ENCODE assay signal across 9 mouse cellular contexts in the genomic region with DNA sequence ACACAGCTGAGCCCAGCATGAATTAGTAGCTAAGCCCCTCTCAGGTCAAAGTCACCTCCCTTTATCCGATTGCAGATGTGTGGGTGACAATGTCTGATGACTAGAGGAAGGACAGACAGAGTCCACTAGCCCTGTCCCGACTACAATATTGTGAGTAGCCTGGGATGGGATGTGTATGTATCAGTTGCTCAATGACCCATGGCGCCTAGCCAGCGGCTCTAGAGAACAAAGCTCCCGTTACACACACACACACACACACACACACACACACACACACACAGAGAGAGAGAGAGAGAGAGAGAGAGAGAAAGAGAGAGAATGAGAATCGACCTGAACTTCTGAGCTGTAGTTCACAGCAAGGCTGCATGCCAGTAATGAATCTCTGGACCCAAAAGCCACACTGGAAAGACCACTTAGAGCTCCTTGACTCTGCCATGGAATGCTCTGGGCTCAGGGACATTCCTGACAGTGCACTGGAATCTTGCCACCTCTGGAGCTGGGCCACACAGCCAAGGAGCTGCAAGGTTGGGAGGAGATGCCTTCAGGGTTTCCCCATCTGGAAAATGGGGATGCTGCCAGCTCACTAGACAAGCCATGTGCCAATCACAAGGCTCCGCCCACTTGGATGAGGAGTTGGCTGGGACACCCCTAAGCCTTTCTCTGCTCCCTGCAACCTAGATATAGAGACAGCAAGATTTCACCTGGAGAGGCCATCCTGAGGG. TPM values are rescaled to one million over a fixed set of nuclear protein-coding genes. Genes with fewer than 3 reads are reported as not detected.
DNase-seq lines count a peak whose midpoint lies in the region; ATAC-seq and TF ChIP-seq lines count a peak whose summit lies in the region.
"Had no signal": no experiment of that assay in that cellular context is flagged by ENCODE, and none has a peak within 500 bp of the region (broad histone marks: within the 10 kb centered on the region; RNA-seq: fewer than 3 reads in every experiment).

No protein-coding gene starts in this region.

- no peaks in the 10 kb centered on the region for H3K9me3 ChIP-seq in ES-Bruce4 (replicated peaks; ENCODE audit: control insufficient read depth, insufficient read depth, low read length, poor library complexity, severe bottlenecking)
- no peaks in the 10 kb centered on the region for H3K9me3 ChIP-seq in hindbrain, embryonic 16.5 days (ENCODE audit: control insufficient read depth, low read length)
- H3K9me3 ChIP-seq: liver, embryonic 13.5 days had no signal

- H3K4me2 ChIP-seq in hindbrain, embryonic 16.5 days (ENCODE audit: low read length): no peak overlapping the region
- H3K4me2 ChIP-seq: liver, embryonic 13.5 days had no signal

- peaks cover 9% of the 10 kb centered on the region for H3K4me1 ChIP-seq in ES-Bruce4 (ENCODE audit: control insufficient read depth, insufficient read depth, low read length)
- H3K4me1 ChIP-seq in hindbrain, embryonic 16.5 days (ENCODE audit: control insufficient read depth, insufficient read depth, low read depth, low read length): peaks cover 35% of the 10 kb centered on the region

- peak overlapping the region; percentile 24 for H3K27ac ChIP-seq in ES-Bruce4 (ENCODE audit: insufficient read depth, low read length)
- H3K27ac ChIP-seq in hindbrain, embryonic 16.5 days (ENCODE audit: low read depth, low read length): no peak overlapping the region
- H3K27ac ChIP-seq: liver, embryonic 13.5 days had no signal

- DNase-seq in cerebellum, adult 11 months: peak; percentile 23
- peak; percentile 56 to 69 for DNase-seq in cerebellum, postnatal 10 days
- peak; percentile 47 for DNase-seq in kidney, postnatal 14 days
- no peak for DNase-seq in layer of hippocampus, postnatal 25 days (ENCODE audit: extremely low spot score in 1 of 2, low spot score in 1 of 2)
- DNase-seq: liver, embryonic 13.5 days had no signal

- peaks cover 16% of the 10 kb centered on the region for H3K36me3 ChIP-seq in ES-Bruce4 (ENCODE audit: control insufficient read depth, insufficient read depth, low read length, poor library complexity, severe bottlenecking)
- H3K36me3 ChIP-seq in hindbrain, embryonic 16.5 days (ENCODE audit: control insufficient read depth, insufficient read depth, low read length): 0 out of 2 replicates have a peak, but pooled peaks cover under 1% of the 10 kb centered on the region
- H3K36me3 ChIP-seq: liver, embryonic 13.5 days had no signal

- TF ChIP-seq CTCF in ES-Bruce4 (IDR thresholded peaks at IDR 0.05; ENCODE audit: low read depth, low read length): no peak

- H3K27me3 ChIP-seq in ES-Bruce4 (ENCODE audit: control insufficient read depth, insufficient read depth, low read length, poor library complexity, severe bottlenecking): no peaks in the 10 kb centered on the region
- peaks cover 14% of the 10 kb centered on the region for H3K27me3 ChIP-seq in hindbrain, embryonic 16.5 days (replicated peaks; ENCODE audit: control insufficient read depth, insufficient read depth, low read length)

- no peak for TF ChIP-seq POLR2A in ES-Bruce4 (IDR thresholded peaks at IDR 0.05; ENCODE audit: insufficient read depth, low read length)

- no peak overlapping the region for H3K4me3 ChIP-seq in ES-Bruce4 (ENCODE audit: low read depth, low read length)
- no peak overlapping the region for H3K4me3 ChIP-seq in hindbrain, embryonic 16.5 days (ENCODE audit: low read length)
- H3K4me3 ChIP-seq: liver, embryonic 13.5 days had no signal

- no peak for ATAC-seq in cerebellum, adult (ENCODE audit: insufficient number of reproducible peaks, low FRiP score, low TSS enrichment)
- no peak for ATAC-seq in megakaryocyte, adult 5-6 weeks (ENCODE audit: poor library complexity, severe bottlenecking)
- no peak for ATAC-seq in hindbrain, embryonic 16.5 days

- no peak overlapping the region for H3K9ac ChIP-seq in ES-Bruce4 (ENCODE audit: low read depth, poor library complexity, severe bottlenecking)
- H3K9ac ChIP-seq in hindbrain, embryonic 16.5 days (ENCODE audit: low read depth, low read length): no peak overlapping the region
- H3K9ac ChIP-seq: liver, embryonic 13.5 days had no signal

- TF ChIP-seq EP300 in ES-Bruce4 (IDR thresholded peaks at IDR 0.05; ENCODE audit: insufficient read depth, low read depth, low read length): no peak

- 59% methylated on average over 7 of the region's 7 CpGs for WGBS in hindbrain, embryonic 16.5 days

RNA-seq across cellular contexts. Expression of gene Pdgfa, which starts 6.3 kb away (rescaled TPM):
- 48.7 and 49.5 TPM in 2 replicates for polyA plus RNA-seq in ES-Bruce4 (2011; ENCODE audit: insufficient read depth, insufficient read length, low read depth, missing spikeins)
- total RNA-seq in megakaryocyte, adult 5-6 weeks (2015): 0.13 and 0.75 TPM in 2 replicates
- total RNA-seq in megakaryocyte, adult 5-6 weeks (2017): 0.07 and 0.12 TPM in 2 replicates
- 26.2 and 33.4 TPM in 2 replicates for polyA plus RNA-seq in hindbrain, embryonic 16.5 days (2015; fragmentation: Nextera tagmentation; extraction: Ambion mirVana)
- 10 to 100 TPM; 42.3 to 45.8 TPM for total RNA-seq in layer of hippocampus, postnatal 25 days (2021)

Comparison
In these comparisons a context has a peak if more than half of its experiments do, and no peak if none do; other contexts are left out.
1. DNase-seq: peak in cerebellum, adult 11 months (single experiment), cerebellum, postnatal 10 days (2 of 2) and kidney, postnatal 14 days (single experiment); none in layer of hippocampus, postnatal 25 days (0 of 2).
2. RNA of gene Pdgfa, which starts 6.3 kb away (total RNA-seq): 42.3 to 45.8 TPM in layer of hippocampus, postnatal 25 days; 0.07 to 0.75 TPM in megakaryocyte, adult 5-6 weeks; every median in the first group is over 10 times any median in the second.